Mouse (Mus musculus): ENCODE results near the gene Gpr179. TPM values are rescaled to one million over a fixed set of nuclear protein-coding genes. Genes with fewer than 3 reads are reported as not detected.
"Not testable (repeated sequence)": the region's sequence is repeated elsewhere in the genome, so short reads cannot be mapped to it uniquely, and the experiment has no call there.

The Gpr179 gene
- total and polyA plus RNA-seq, 3 experiments: 0.05 to 0.08 TPM; not detected in 1

GRCm38 (mm10) chr11:97328148-97328547 lies 23.7 kb downstream of the Gpr179 start:
- Histone ChIP-seq H3K4me1 (ENCODE audit: control insufficient read depth, insufficient read depth, low read length) (no peaks in the 10 kb centered on the region), H3K9ac (ENCODE audit: low read depth, low read length) (no peak overlapping the region), H3K79me2 (replicated peaks; ENCODE audit: control insufficient read depth, insufficient read depth, low read length) (no peaks in the 10 kb centered on the region), H3K36me3 (ENCODE audit: control insufficient read depth, insufficient read depth, low read length) (no peaks in the 10 kb centered on the region), H3K27me3 (ENCODE audit: control insufficient read depth, insufficient read depth, low read length) (no peaks in the 10 kb centered on the region), H3K27ac (no peak overlapping the region), H3K4me3 (no peak overlapping the region)
- WGBS: 18% methylated on average over 9 of the region's 9 CpGs
- no peak for TF ChIP-seq EP300 (IDR thresholded peaks at IDR 0.05; ENCODE audit: insufficient read depth, low read depth, low read length)
- TF ChIP-seq POLR2A (IDR thresholded peaks at IDR 0.05; ENCODE audit: insufficient read depth, low read depth, low read length): no peak
- TF ChIP-seq CTCF (IDR thresholded peaks at IDR 0.05): peak; percentile 98
- peak; percentile 56 to 76 for DNase-seq
- intact Hi-C loops (cut with DNase I): loop anchor here (5.0 kb wide), 1 partner anchor 131 kb away; no protein-coding TSS in a partner anchor

- no peak for DNase-seq
- H3K4me3 ChIP-seq: no peak overlapping the region
- no peaks in the 10 kb centered on the region for H3K4me1 ChIP-seq (ENCODE audit: control insufficient read depth, insufficient read depth, low read length)
- no peaks in the 10 kb centered on the region for H3K79me2 ChIP-seq (replicated peaks; ENCODE audit: control insufficient read depth, insufficient read depth, low read length)
- H3K27me3 ChIP-seq (ENCODE audit: control insufficient read depth, insufficient read depth, low read length): no peaks in the 10 kb centered on the region
- intact Hi-C loops (cut with DNase I): loop anchor here (5.0 kb wide), 1 partner anchor 128 kb away; no protein-coding TSS in a partner anchor
- WGBS: 53% methylated on average over 1 of the region's 1 CpGs
- H3K36me3 ChIP-seq (ENCODE audit: control insufficient read depth, insufficient read depth, low read length): no peaks in the 10 kb centered on the region
- no peak overlapping the region for H3K9ac ChIP-seq (ENCODE audit: low read depth, low read length)
- TF ChIP-seq POLR2A (IDR thresholded peaks at IDR 0.05; ENCODE audit: insufficient read depth, low read depth, low read length) (no peak), CTCF (IDR thresholded peaks at IDR 0.05) (peak; percentile 58)
- H3K27ac ChIP-seq: no peak overlapping the region
Measured at GRCm38 (mm10) chr11:97325224-97325623, 26.7 kb downstream of the Gpr179 start.

GRCm38 (mm10) chr11:97321894-97322600 lies 29.8 kb downstream of the Gpr179 start:
- H3K4me1 ChIP-seq (ENCODE audit: control insufficient read depth, insufficient read depth, low read length); H3K4me3 ChIP-seq; H3K27ac ChIP-seq; H3K36me3 ChIP-seq (ENCODE audit: control insufficient read depth, insufficient read depth, low read length); intact Hi-C loops (cut with DNase I); H3K27me3 ChIP-seq (ENCODE audit: control insufficient read depth, insufficient read depth, low read length); H3K79me2 ChIP-seq (replicated peaks; ENCODE audit: control insufficient read depth, insufficient read depth, low read length); H3K9ac ChIP-seq (ENCODE audit: low read depth, low read length); DNase-seq: not testable (repeated sequence)
- WGBS: 80% methylated on average over 8 of the region's 8 CpGs

- H3K79me2 ChIP-seq (replicated peaks; ENCODE audit: control insufficient read depth, insufficient read depth, low read length): no peaks in the 10 kb centered on the region
- H3K27me3 ChIP-seq (ENCODE audit: control insufficient read depth, insufficient read depth, low read length): no peaks in the 10 kb centered on the region
- H3K27ac ChIP-seq: no peak overlapping the region
- no peaks in the 10 kb centered on the region; the same call in 1 of the 2 replicates for H3K36me3 ChIP-seq (ENCODE audit: control insufficient read depth, insufficient read depth, low read length)
- no peaks in the 10 kb centered on the region; the same call in 1 of the 2 replicates for H3K4me1 ChIP-seq (ENCODE audit: control insufficient read depth, insufficient read depth, low read length)
- H3K4me3 ChIP-seq: no peak overlapping the region
- TF ChIP-seq POLR2A (IDR thresholded peaks at IDR 0.05; ENCODE audit: insufficient read depth, low read depth, low read length): no peak
- TF ChIP-seq CTCF (IDR thresholded peaks at IDR 0.05): no peak
- TF ChIP-seq EP300 (IDR thresholded peaks at IDR 0.05; ENCODE audit: insufficient read depth, low read depth, low read length): no peak
- DNase-seq: no peak
- intact Hi-C loops (cut with DNase I): no loop called here
- no peak overlapping the region for H3K9ac ChIP-seq (ENCODE audit: low read depth, low read length)
- WGBS: 94% methylated on average over 8 of the region's 8 CpGs
Measured at GRCm38 (mm10) chr11:97321197-97321596, 30.7 kb downstream of the Gpr179 start.

- TF ChIP-seq CTCF (IDR thresholded peaks at IDR 0.05) (peak; percentile 3; the same call in 1 of the 2 replicates), EP300 (IDR thresholded peaks at IDR 0.05; ENCODE audit: insufficient read depth, low read depth, low read length) (0 out of 2 replicates have a peak, but pooled peaks have one; percentile 19), POLR2A (IDR thresholded peaks at IDR 0.05; ENCODE audit: insufficient read depth, low read depth, low read length) (peak; percentile 83)
- DNase-seq: peak; percentile 99 to 100
- Histone ChIP-seq H3K9ac (ENCODE audit: low read depth, low read length) (peak within 1 kb of the TSS; percentile 62), H3K79me2 (replicated peaks; ENCODE audit: control insufficient read depth, insufficient read depth, low read length) (no peaks in the 10 kb centered on the region), H3K36me3 (ENCODE audit: control insufficient read depth, insufficient read depth, low read length) (no peaks in the 10 kb centered on the region; the same call in 1 of the 2 replicates), H3K4me1 (ENCODE audit: control insufficient read depth, insufficient read depth, low read length) (no peaks in the 10 kb centered on the region; the same call in 1 of the 2 replicates), H3K27ac (peak within 1 kb of the TSS; percentile 84), H3K27me3 (ENCODE audit: control insufficient read depth, insufficient read depth, low read length) (no peaks in the 10 kb centered on the region), H3K4me3 (peak within 1 kb of the TSS; percentile 71)
- intact Hi-C loops (cut with DNase I): loop anchor here (1.0 kb wide), 1 partner anchor 35 kb away; no protein-coding TSS in a partner anchor
- WGBS: under 1% methylated on average over 50 of the region's 50 CpGs
Measured at GRCm38 (mm10) chr11:97315504-97316503, 36.1 kb downstream of the Gpr179 start, which contains the start of gene Mrpl45. Gene Mrpl45 (plus strand): TSS chr11:97315716.

All from heart, adult 2 months (tissue).